Mouse (Mus musculus) midbrain, embryonic 14.5 days (tissue): ENCODE measurements around the gene Lrrc51. TPM values are rescaled to one million over a fixed set of nuclear protein-coding genes. Genes with fewer than 3 reads are reported as not detected.
A peak's percentile ranks its signal among the peaks of the same experiment; 100 is the strongest.

Experiments used
- ATAC-seq: fragments of 200-750 bp; cut with Nextera tagmentation; 2 replicates; pipeline ENCODE4 v1.8.0; 2017; ENCODE audit warnings: moderate number of reproducible peaks, moderate library complexity; ENCODE audit not compliant: low FRiP score, low TSS enrichment
- DNase-seq: peaks from one replicate; pipeline ENCODE4 v3.0.0-alpha.2; 2015
- H3K27ac ChIP-seq: fragments of 300-500 bp; sonication (generic); replicated peaks from 2 replicates; pipeline ENCODE4 v1.5.1; 2014; ENCODE audit warnings: mild to moderate bottlenecking, low read depth, low read length, moderate library complexity
- H3K27me3 ChIP-seq: fragments of 300-500 bp; sonication (generic); 2 replicates; pipeline ENCODE4 v1.6.1; 2014; ENCODE audit warnings: low read length, control low read depth, mixed read lengths; ENCODE audit not compliant: control insufficient read depth, insufficient read depth
- H3K36me3 ChIP-seq: fragments of 300-500 bp; sonication (generic); 2 replicates; pipeline ENCODE4 v1.6.1; 2014; ENCODE audit warnings: low read length, control low read depth; ENCODE audit not compliant: control insufficient read depth, insufficient read depth
- H3K4me1 ChIP-seq: fragments of 300-500 bp; sonication (generic); 2 replicates; pipeline ENCODE4 v1.6.1; 2014; ENCODE audit warnings: mild to moderate bottlenecking, antibody characterized with exemption, low read length, control low read depth; ENCODE audit not compliant: control insufficient read depth, insufficient read depth
- H3K4me2 ChIP-seq: fragments of 300-500 bp; sonication (generic); 2 replicates; pipeline ENCODE4 v1.6.1; 2014; ENCODE audit warnings: mild to moderate bottlenecking, low read length, moderate library complexity
- H3K4me3 ChIP-seq: fragments of 300-500 bp; sonication (generic); replicated peaks from 2 replicates; pipeline ENCODE4 v1.5.1; 2014; ENCODE audit warnings: low read depth, low read length
- H3K9ac ChIP-seq: fragments of 300-500 bp; sonication (generic); replicated peaks from 2 replicates; pipeline ENCODE4 v1.6.1; 2014; ENCODE audit warnings: mild to moderate bottlenecking, low read length, moderate library complexity
- H3K9me3 ChIP-seq: fragments of 300-500 bp; sonication (generic); 2 replicates; pipeline ENCODE4 v1.6.1; 2016; ENCODE audit warnings: low read length, control low read depth, mixed read lengths; ENCODE audit not compliant: control insufficient read depth
- WGBS: fragments of 180-500 bp; shearing (Covaris S2); extraction: QIAGEN DNeasy Blood & Tissue Kit; methylation state at CpG from one replicate; pipeline ENCODE4 v1.1.7; 2014; 5-methylcytosine and 5-hydroxymethylcytosine counted together
- polyA plus RNA-seq: library from polyadenylated mRNA; unstranded; fragments of >200 nt; fragmentation: Nextera tagmentation; extraction: Ambion mirVana; gene quantifications from 2 replicates; pipeline ENCODE4 v1.2.1, GENCODE M21; 2014

Lrrc51 gene
- polyA plus RNA-seq, 1 experiment from 2014 or later: 7.4 TPM

DNA sequence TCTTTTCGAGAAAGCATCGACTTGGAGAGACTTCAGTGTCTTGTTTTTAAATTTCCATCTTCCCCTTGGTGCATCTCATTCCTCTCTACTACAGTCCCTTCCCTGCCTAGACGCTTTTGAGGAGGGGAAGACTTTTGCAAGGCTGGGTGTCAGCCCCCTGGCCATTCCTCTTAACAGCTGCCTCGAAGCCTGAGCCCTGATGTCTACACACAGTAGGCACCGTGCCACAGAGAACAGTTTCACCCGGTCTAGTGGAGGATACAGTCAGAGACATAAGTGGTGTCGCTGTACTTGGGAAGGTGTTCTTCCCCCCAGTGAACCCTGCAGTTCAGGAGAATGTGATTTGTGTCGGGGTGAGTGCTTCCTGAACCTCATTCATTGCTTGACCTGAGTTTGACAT is 27.0 kb downstream of the Lrrc51 start:
- WGBS: 83% methylated on average over 8 of the region's 8 CpGs
- ATAC-seq (no peak), DNase-seq (no peak)
- Histone ChIP-seq H3K4me2 (peak overlapping the region; percentile 67), H3K4me3 (peak overlapping the region; percentile 79), H3K9me3 (no peaks in the 10 kb centered on the region), H3K36me3 (peaks cover 21% of the 10 kb centered on the region), H3K27ac (no peak overlapping the region), H3K4me1 (0 out of 2 replicates have a peak, but pooled peaks cover 13% of the 10 kb centered on the region), H3K27me3 (no peaks in the 10 kb centered on the region), H3K9ac (0 out of 2 replicates have a peak overlapping the region, but pooled peaks have one; percentile 88)

DNA sequence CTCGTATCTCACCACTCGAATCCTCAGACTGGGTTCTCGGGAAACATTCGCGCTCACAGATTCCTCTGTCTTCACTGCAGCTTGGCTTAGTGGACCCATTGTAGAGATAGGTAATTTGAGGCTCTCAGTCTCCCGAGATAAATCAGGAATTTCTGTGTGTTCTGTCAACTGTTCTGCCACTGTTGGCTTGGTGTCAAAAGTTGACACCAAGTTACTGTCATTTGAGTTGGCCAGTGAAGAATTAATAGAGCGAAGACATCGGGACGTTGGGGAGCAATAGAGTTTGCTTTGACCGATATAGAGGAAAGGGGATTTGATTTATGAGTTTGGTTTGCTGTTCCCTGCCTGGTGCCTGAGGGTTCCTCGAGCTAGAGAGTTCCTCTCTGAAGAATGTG is 27.4 kb downstream of the Lrrc51 start, which contains the start of gene Tomt:
TSS of gene Tomt (minus strand) at position 73 of the 395 bp plus-strand sequence.
- peak within 1 kb of the TSS; percentile 88 for H3K9ac ChIP-seq
- peak within 1 kb of the TSS; percentile 79 for H3K4me3 ChIP-seq
- ATAC-seq (no peak), DNase-seq (no peak)
- peak within 1 kb of the TSS; percentile 83 for H3K4me2 ChIP-seq
- H3K27me3 ChIP-seq: no peaks in the 10 kb centered on the region
- H3K9me3 ChIP-seq: no peaks in the 10 kb centered on the region
- WGBS: 21% methylated on average over 11 of the region's 11 CpGs
- H3K36me3 ChIP-seq: peaks cover 17% of the 10 kb centered on the region
- 0 out of 2 replicates have a peak, but pooled peaks cover 13% of the 10 kb centered on the region for H3K4me1 ChIP-seq
- peak within 1 kb of the TSS; percentile 96 for H3K27ac ChIP-seq

DNA sequence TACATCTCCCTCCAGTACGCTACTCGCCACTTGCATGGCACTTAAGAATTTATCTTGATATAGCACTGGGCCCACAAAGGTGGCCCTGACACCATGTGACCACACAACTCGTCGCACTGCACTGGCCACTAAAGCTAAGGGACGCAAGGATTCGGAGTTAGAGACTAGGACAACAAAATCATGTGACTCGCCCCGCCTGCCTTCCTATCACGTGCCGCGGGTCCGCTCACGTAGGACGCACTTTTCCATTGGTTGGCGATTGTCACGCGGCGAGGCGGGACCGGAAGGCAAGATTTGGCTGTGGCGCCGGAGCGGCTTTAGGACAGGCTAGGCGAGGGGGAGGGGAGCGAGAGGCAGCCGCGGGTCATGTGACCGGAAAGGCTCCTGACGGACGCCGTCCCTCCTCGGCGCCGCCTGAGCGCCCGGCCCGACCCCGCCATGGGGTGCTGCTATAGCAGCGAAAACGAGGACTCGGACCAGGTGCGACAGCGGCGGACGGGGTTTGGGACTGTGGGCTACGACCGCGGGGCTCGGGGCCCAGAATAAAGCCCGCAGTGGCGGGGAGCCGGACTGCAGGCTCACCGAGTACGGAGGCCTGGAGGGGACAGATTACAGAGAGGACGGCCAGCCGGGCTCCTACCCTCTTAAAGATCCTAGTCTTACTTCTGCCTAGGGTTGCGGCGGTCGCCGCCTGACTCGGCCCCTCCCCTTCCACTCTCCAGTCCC is 28.0 kb downstream of the Lrrc51 start, which contains the start of gene Lamtor1:
TSS of gene Lamtor1 (plus strand) at position 344 of the 726 bp plus-strand sequence.
- DNase-seq (peak; percentile 100), ATAC-seq (peak; percentile 99)
- Histone ChIP-seq H3K4me1 (0 out of 2 replicates have a peak, but pooled peaks cover 13% of the 10 kb centered on the region), H3K27me3 (no peaks in the 10 kb centered on the region), H3K27ac (peak within 1 kb of the TSS; percentile 96), H3K4me3 (peak within 1 kb of the TSS; percentile 79), H3K36me3 (peaks cover 12% of the 10 kb centered on the region), H3K9me3 (no peaks in the 10 kb centered on the region), H3K4me2 (peak within 1 kb of the TSS; percentile 83), H3K9ac (peak within 1 kb of the TSS; percentile 88)
- WGBS: under 1% methylated on average over 58 of the region's 61 CpGs

DNA sequence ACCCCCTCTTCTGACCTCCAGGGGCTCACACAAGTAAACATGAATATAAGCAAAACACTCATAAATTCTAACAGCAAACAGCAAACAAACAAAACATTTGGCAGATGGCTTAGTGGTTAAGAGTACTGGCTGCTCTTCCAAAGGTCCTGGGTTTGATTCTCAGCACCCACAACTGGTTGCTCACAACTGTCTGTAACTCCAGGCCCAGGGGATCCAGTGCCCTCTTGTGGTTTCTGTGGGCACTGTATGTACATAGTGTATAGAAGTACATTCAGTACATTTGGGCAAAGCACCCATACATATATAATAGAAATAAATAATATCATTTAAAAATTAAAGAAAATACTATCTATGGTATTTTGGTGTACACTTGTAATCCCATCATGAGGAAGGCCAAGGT is 30.8 kb downstream of the Lrrc51 start:
- H3K4me2 ChIP-seq: no peak overlapping the region

DNA sequence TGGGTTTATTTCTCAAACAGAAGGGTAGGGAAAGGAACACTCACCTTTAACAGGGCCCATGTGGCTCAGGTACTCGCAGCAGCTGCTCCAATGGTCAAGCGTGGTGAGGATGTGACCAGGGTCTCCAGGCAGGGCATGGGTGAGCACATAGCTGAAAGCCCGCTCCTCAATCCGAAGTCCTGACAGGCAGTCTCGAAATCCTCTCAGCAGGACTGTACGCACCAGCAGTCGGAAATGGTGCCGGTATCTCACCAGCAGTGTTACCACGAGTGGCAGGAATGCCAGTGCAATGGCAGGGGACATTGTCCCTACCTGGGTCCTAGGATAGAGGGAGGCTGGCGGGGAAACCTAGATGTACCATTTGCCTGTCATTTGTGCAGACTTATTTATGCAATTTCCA is 31.7 kb downstream of the Lrrc51 start:
- DNase-seq: no peak
- H3K4me3 ChIP-seq: no peak overlapping the region
- H3K27me3 ChIP-seq: no peaks in the 10 kb centered on the region
- H3K4me1 ChIP-seq: peaks cover 13% of the 10 kb centered on the region; the same call in 1 of the 2 replicates
- WGBS: 93% methylated on average over 10 of the region's 10 CpGs
- no peak overlapping the region for H3K27ac ChIP-seq
- H3K4me2 ChIP-seq: no peak overlapping the region
- no peak for ATAC-seq
- no peak overlapping the region for H3K9ac ChIP-seq
- H3K9me3 ChIP-seq: no peaks in the 10 kb centered on the region
- no peaks in the 10 kb centered on the region for H3K36me3 ChIP-seq

More for the DNA sequence above, 30.8 kb downstream of the Lrrc51 start:
- 0 out of 2 replicates have a peak, but pooled peaks cover 13% of the 10 kb centered on the region for H3K4me1 ChIP-seq
- H3K9me3 ChIP-seq: no peaks in the 10 kb centered on the region
- H3K36me3 ChIP-seq: no peaks in the 10 kb centered on the region
- H3K27me3 ChIP-seq: no peaks in the 10 kb centered on the region
- H3K4me3 ChIP-seq: no peak overlapping the region
- DNase-seq (no peak), ATAC-seq (no peak)
- H3K27ac ChIP-seq: no peak overlapping the region
- H3K9ac ChIP-seq: no peak overlapping the region

DNA sequence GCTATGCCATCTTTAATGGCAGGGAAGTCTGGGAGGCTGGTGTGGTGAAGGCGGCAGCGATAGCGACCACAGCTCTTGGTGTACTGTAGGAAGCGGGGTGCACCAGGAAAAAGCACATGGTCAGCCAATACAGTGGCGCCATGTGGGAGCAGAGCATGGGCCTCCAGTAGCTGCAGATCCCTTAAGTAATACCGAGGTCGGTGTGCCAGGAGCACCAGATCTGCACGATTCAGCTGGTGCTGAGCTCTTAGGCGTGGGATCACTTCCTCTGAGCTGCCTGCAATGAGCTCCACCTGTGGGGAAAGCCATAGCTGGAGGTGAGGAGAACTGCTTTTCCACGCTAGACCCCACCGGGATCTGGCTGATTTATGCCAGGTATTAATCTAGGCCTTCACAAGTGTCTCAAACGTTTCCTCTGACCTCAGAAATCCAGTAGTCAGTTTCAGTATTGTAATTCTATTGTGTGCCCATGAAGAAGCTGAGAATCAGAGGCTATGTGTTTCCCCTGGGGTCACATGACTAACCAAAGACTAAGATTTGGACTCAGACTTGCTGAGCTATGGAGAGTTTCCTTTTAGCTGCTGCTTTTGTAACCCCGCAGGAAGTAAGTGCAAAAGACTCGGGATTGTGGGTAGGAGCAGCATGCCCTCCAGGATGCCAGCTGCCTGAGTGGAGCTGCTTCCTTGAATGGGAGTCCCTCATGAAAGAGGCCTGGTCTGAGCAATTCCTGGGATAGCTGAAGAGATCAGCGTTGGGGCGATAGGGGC is 33.2 kb downstream of the Lrrc51 start:
- no peaks in the 10 kb centered on the region for H3K9me3 ChIP-seq
- H3K4me3 ChIP-seq: no peak overlapping the region
- peaks cover 5% of the 10 kb centered on the region; the same call in 1 of the 2 replicates for H3K4me1 ChIP-seq
- no peaks in the 10 kb centered on the region for H3K27me3 ChIP-seq
- ATAC-seq (no peak), DNase-seq (no peak)
- 92% methylated on average over 16 of the region's 16 CpGs for WGBS
- no peak overlapping the region for H3K4me2 ChIP-seq
- no peak overlapping the region for H3K9ac ChIP-seq
- H3K27ac ChIP-seq: no peak overlapping the region
- H3K36me3 ChIP-seq: no peaks in the 10 kb centered on the region

DNA sequence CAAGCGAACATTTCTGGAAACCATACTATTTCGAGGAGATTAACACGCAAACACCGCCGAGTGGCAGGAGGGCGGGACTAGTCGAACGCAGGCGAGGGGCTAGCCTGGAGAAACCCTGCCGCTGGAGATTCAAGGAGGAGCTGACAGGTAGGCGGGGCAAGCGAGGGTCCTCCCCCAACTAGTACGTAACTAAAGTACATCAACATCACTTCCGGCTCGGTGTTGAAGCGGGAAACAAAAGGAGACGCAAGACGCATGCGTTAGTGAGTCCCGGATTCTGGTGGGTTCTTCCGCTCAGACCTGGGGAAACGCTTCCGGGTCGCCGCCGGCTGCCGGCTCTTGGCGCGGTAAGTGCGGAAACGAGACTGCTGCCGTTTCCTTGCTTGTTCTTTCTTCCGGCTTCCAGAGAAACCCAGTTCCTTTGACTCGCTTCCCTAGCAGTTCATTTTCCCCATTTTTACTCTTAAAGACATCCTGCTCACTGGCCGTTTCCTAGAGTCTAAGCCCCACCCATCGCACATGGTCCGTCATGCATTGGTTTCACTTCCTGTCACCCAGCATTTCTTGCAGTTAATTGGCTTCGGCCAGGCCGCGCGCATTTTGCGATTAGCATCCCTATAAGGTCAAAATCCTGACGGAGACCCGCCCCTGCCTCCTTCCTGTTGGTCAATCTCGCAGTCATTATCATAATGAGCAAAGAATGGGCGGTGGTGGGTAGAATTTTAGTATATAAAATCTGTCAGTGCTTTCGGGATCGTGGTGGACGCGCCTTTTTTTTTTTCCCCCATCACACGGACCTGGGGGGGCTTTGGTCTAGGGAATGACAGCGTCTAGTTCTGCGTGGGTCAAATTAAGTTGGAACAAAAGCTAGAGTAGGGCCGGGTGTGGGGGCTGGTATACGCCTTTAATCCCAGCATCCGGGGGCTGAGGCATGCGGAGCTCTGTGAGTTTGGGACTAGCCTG is 37.3 kb downstream of the Lrrc51 start:
- Histone ChIP-seq H3K27ac (peak overlapping the region; percentile 87), H3K36me3 (no peaks in the 10 kb centered on the region), H3K4me3 (peak overlapping the region; percentile 52), H3K9me3 (no peaks in the 10 kb centered on the region), H3K27me3 (no peaks in the 10 kb centered on the region), H3K4me1 (peaks cover 4% of the 10 kb centered on the region; the same call in 1 of the 2 replicates), H3K4me2 (peak overlapping the region; percentile 56), H3K9ac (peak overlapping the region; percentile 57)
- DNase-seq: peak; percentile 98
- under 1% methylated on average over 57 of the region's 57 CpGs for WGBS
- ATAC-seq: peak; percentile 98

DNA sequence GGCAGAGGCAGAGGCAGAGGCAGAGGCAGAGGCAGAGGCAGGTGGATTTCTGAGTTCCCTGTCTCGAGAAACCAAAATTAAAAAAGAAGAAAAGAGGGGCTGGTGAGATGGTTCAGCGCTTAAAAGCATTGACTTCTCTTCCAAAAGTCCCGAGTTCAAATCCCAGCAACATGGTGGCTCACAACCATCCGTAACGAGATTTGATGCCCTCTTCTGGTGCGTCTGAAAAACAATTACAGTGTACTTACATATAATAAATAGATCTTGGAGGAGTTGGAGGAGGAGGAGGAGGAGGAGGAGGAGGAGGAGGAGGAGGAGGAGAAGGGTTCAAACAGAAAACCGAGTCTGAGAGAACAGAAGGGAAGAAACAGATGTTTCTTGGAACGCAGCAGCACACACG is 38.0 kb downstream of the Lrrc51 start:
- H3K27me3 ChIP-seq: no peaks in the 10 kb centered on the region
- no peaks in the 10 kb centered on the region for H3K9me3 ChIP-seq
- peak; percentile 55 for DNase-seq
- ATAC-seq: no peak; the same call in 1 of the 2 replicates
- H3K4me1 ChIP-seq: peaks cover 4% of the 10 kb centered on the region; the same call in 1 of the 2 replicates
- H3K36me3 ChIP-seq: no peaks in the 10 kb centered on the region
- H3K4me2 ChIP-seq: peak overlapping the region; percentile 42
- H3K9ac ChIP-seq: peak overlapping the region; percentile 46; the same call in 1 of the 2 replicates
- 43% methylated on average over 9 of the region's 9 CpGs for WGBS
- peak overlapping the region; percentile 87 for H3K27ac ChIP-seq
- H3K4me3 ChIP-seq: peak overlapping the region; percentile 52
